Mouse (Mus musculus) spleen, postnatal 36 days (tissue): ENCODE measurements around the gene Serpina3g.

Experiments
- DNase-seq, 2 experiments: peaks; one replicate each; pipeline ENCODE4 v3.0.0; 2022; ENCODE audit warnings: low spot score in 2 of 2, mixed read lengths in 1 of 2

The Serpina3g gene

GRCm38 (mm10) chr12:104279056-104279435 is 43.0 kb downstream of the Serpina3g start:
- no peak for DNase-seq

- DNase-seq = no peak
These were observed 47.3 kb downstream of the Serpina3g start for GRCm38 (mm10) chr12:104283380-104283779.

GRCm38 (mm10) chr12:104288336-104288735 is 52.3 kb downstream of the Serpina3g start:
- DNase-seq = no peak

- no peak for DNase-seq
These were observed 53.8 kb downstream of the Serpina3g start for GRCm38 (mm10) chr12:104289872-104290271.
